Mouse (Mus musculus) MEL (cell line): Measurements from ENCODE around the gene Ccl9. TPM values are rescaled to one million over a fixed set of nuclear protein-coding genes. Genes with fewer than 3 reads are reported as not detected.

Source experiments
- DNase-seq: peaks from one replicate; pipeline ENCODE4 v3.0.0; 2011; ENCODE audit warnings: low read depth, low spot score
- H3K27ac ChIP-seq: 2 replicates; pipeline ENCODE4 v1.5.1; 2012; ENCODE audit warnings: low read depth, mild to moderate bottlenecking, control low read depth, low read length, moderate library complexity; ENCODE audit not compliant: control insufficient read depth
- H3K27me3 ChIP-seq, 2 experiments: fragments of 150-350 bp in 1 of 2; sonication (generic) in 1 of 2; 2 replicates each; pipeline ENCODE4 v1.6.1; 2012; ENCODE audit warnings: low read length in 2 of 2, mild to moderate bottlenecking in 2 of 2, improper control_type of control experiment in 1 of 2, moderate library complexity in 1 of 2; ENCODE audit not compliant: insufficient read depth in 2 of 2, control insufficient read depth in 1 of 2
- H3K36me3 ChIP-seq, 2 experiments: 2 replicates each; pipeline ENCODE4 v1.6.1; 2012 to 2014; ENCODE audit warnings: low read length in 2 of 2, improper control_type of control experiment in 1 of 2, inconsistent platforms in 1 of 2, mild to moderate bottlenecking in 1 of 2; ENCODE audit not compliant: insufficient read depth in 2 of 2, control insufficient read depth in 1 of 2
- H3K4me1 ChIP-seq, 2 experiments: fragments of 150-350 bp in 1 of 2; sonication (generic) in 1 of 2; 2 replicates each; pipeline ENCODE4 v1.6.1; 2012; ENCODE audit warnings: low read length in 2 of 2, improper control_type of control experiment in 1 of 2, mild to moderate bottlenecking in 1 of 2; ENCODE audit not compliant: insufficient read depth in 2 of 2, control insufficient read depth in 1 of 2
- H3K4me3 ChIP-seq, 2 experiments: fragments of 150-350 bp in 1 of 2; sonication (generic) in 1 of 2; 2 replicates each; pipeline ENCODE4 v1.5.1; 2012; ENCODE audit warnings: low read depth in 2 of 2, low read length in 2 of 2, mild to moderate bottlenecking in 2 of 2, moderate library complexity in 2 of 2, control low read depth in 1 of 2, improper control_type of control experiment in 1 of 2; ENCODE audit not compliant: control insufficient read depth in 1 of 2, insufficient read depth in 1 of 2
- H3K79me2 ChIP-seq: 2 replicates; pipeline ENCODE4 v1.6.1; 2012; ENCODE audit warnings: mild to moderate bottlenecking, low read length, moderate library complexity; ENCODE audit not compliant: control insufficient read depth, poor library complexity, insufficient read depth
- H3K9ac ChIP-seq: 2 replicates; pipeline ENCODE4 v1.6.1; 2012; ENCODE audit warnings: low read depth, mild to moderate bottlenecking, control low read depth, low read length, moderate library complexity; ENCODE audit not compliant: control insufficient read depth, poor library complexity, severe bottlenecking
- H3K9me3 ChIP-seq: fragments of 150-350 bp; sonication (generic); replicated peaks from 2 replicates; pipeline ENCODE4 v1.6.1; 2012; ENCODE audit warnings: mild to moderate bottlenecking, low read length, improper control_type of control experiment, moderate library complexity; ENCODE audit not compliant: insufficient read depth
- BHLHE40 ChIP-seq: IDR thresholded peaks from 2 replicates; pipeline ENCODE4 v1.6.1; 2012; ENCODE audit warnings: low read depth, mild to moderate bottlenecking, inconsistent platforms, low read length, improper control_type of control experiment, borderline replicate concordance
- CHD1 ChIP-seq: IDR thresholded peaks from 2 replicates; pipeline ENCODE4 v1.6.1; 2012; ENCODE audit warnings: low read depth, mild to moderate bottlenecking, inconsistent platforms, low read length, improper control_type of control experiment
- CHD2 ChIP-seq: IDR thresholded peaks from 2 replicates; pipeline ENCODE4 v1.6.1; 2011; ENCODE audit warnings: low read length, improper control_type of control experiment
- CTCF ChIP-seq, 3 experiments: IDR thresholded peaks in 2 of 3; conservative IDR thresholded peaks in 1 of 3; 2 replicates each; pipeline ENCODE4 v1.5.1; 2011 to 2012; ENCODE audit warnings: low read length in 3 of 3, low read depth in 2 of 3, mild to moderate bottlenecking in 2 of 3, improper control_type of control experiment in 1 of 3, inconsistent platforms in 1 of 3, mixed read lengths in 1 of 3, moderate library complexity in 1 of 3; ENCODE audit not compliant: control insufficient read depth in 1 of 3, insufficient read depth in 1 of 3, poor library complexity in 1 of 3, severe bottlenecking in 1 of 3
- E2F4 ChIP-seq: IDR thresholded peaks from 2 replicates; pipeline ENCODE4 v1.6.1; 2011; ENCODE audit warnings: low read depth, low read length, improper control_type of control experiment, borderline replicate concordance
- ELF1 ChIP-seq: IDR thresholded peaks from 2 replicates; pipeline ENCODE4 v1.6.1; 2014; ENCODE audit warnings: low read depth, mild to moderate bottlenecking, inconsistent platforms, low read length, improper control_type of control experiment, moderate library complexity
- EP300 ChIP-seq, 2 experiments: IDR thresholded peaks; 2 replicates each; pipeline ENCODE4 v1.6.1; 2011; ENCODE audit warnings: improper control_type of control experiment in 2 of 2, low read length in 2 of 2, low read depth in 1 of 2, mild to moderate bottlenecking in 1 of 2
- ETS1 ChIP-seq: IDR thresholded peaks from 2 replicates; pipeline ENCODE4 v1.6.1; 2012; ENCODE audit warnings: low read depth, mild to moderate bottlenecking, inconsistent platforms, low read length, improper control_type of control experiment, moderate library complexity
- GABPA ChIP-seq: IDR thresholded peaks from 2 replicates; pipeline ENCODE4 v1.6.1; 2012; ENCODE audit warnings: low read depth, mild to moderate bottlenecking, inconsistent platforms, low read length, improper control_type of control experiment, moderate library complexity
- GATA1 ChIP-seq: IDR thresholded peaks from 2 replicates; pipeline ENCODE4 v1.6.1; 2011; ENCODE audit warnings: low read depth, low read length, improper control_type of control experiment
- HCFC1 ChIP-seq: IDR thresholded peaks from 2 replicates; pipeline ENCODE4 v1.6.1; 2012; ENCODE audit warnings: low read depth, mild to moderate bottlenecking, inconsistent platforms, low read length, improper control_type of control experiment, moderate library complexity
- JUND ChIP-seq: IDR thresholded peaks from 2 replicates; pipeline ENCODE4 v1.6.1; 2011; ENCODE audit warnings: low read depth, mild to moderate bottlenecking, improper control_type of control experiment, low read length
- MAFK ChIP-seq: IDR thresholded peaks from 2 replicates; pipeline ENCODE4 v1.6.1; 2011; ENCODE audit warnings: low read depth, mild to moderate bottlenecking, low read length, improper control_type of control experiment, borderline replicate concordance
- MAX ChIP-seq: IDR thresholded peaks from 2 replicates; pipeline ENCODE4 v1.6.1; 2011; ENCODE audit warnings: low read length, improper control_type of control experiment
- MAZ ChIP-seq: IDR thresholded peaks from 2 replicates; pipeline ENCODE4 v1.6.1; 2012; ENCODE audit warnings: low read depth, mild to moderate bottlenecking, inconsistent platforms, low read length, improper control_type of control experiment
- MEF2A ChIP-seq: IDR thresholded peaks from 2 replicates; pipeline ENCODE4 v1.6.1; 2014; ENCODE audit warnings: low read depth, mild to moderate bottlenecking, inconsistent platforms, low read length, improper control_type of control experiment; ENCODE audit not compliant: poor library complexity, insufficient replicate concordance, severe bottlenecking; ENCODE audit errors: extremely low read depth
- MXI1 ChIP-seq: IDR thresholded peaks from 2 replicates; pipeline ENCODE4 v1.6.1; 2011; ENCODE audit warnings: mild to moderate bottlenecking, low read depth, low read length, improper control_type of control experiment
- MYB ChIP-seq: IDR thresholded peaks from 2 replicates; pipeline ENCODE4 v1.6.1; 2011; ENCODE audit warnings: mild to moderate bottlenecking, low read depth, low read length, improper control_type of control experiment
- MYC ChIP-seq: IDR thresholded peaks from 2 replicates; pipeline ENCODE4 v1.6.1; 2011; ENCODE audit warnings: low read depth, mild to moderate bottlenecking, low read length, improper control_type of control experiment, moderate library complexity
- NELFE ChIP-seq: IDR thresholded peaks from 2 replicates; pipeline ENCODE4 v1.6.1; 2011; ENCODE audit warnings: low read depth, low read length, improper control_type of control experiment
- POLR2A ChIP-seq, 2 experiments: IDR thresholded peaks; 2 replicates each; pipeline ENCODE4 v1.6.1; 2011 to 2012; ENCODE audit warnings: low read length in 2 of 2, mild to moderate bottlenecking in 2 of 2, control low read depth in 1 of 2, improper control_type of control experiment in 1 of 2, low read depth in 1 of 2, moderate library complexity in 1 of 2; ENCODE audit not compliant: control insufficient read depth in 1 of 2, insufficient read depth in 1 of 2, poor library complexity in 1 of 2
- POLR2AphosphoS2 ChIP-seq: IDR thresholded peaks from 2 replicates; pipeline ENCODE4 v1.6.1; 2011; ENCODE audit warnings: low read length, improper control_type of control experiment
- POLR2AphosphoS5 ChIP-seq: IDR thresholded peaks from 2 replicates; pipeline ENCODE4 v1.6.1; 2012; ENCODE audit warnings: low read depth, borderline replicate concordance, mild to moderate bottlenecking, inconsistent platforms, low read length, moderate library complexity, mixed read lengths
- RAD21 ChIP-seq: IDR thresholded peaks from 2 replicates; pipeline ENCODE4 v1.6.1; 2011; ENCODE audit warnings: mild to moderate bottlenecking, low read depth, low read length, improper control_type of control experiment
- RCOR1 ChIP-seq: IDR thresholded peaks from 2 replicates; pipeline ENCODE4 v1.6.1; 2012; ENCODE audit warnings: low read depth, mild to moderate bottlenecking, inconsistent platforms, low read length, improper control_type of control experiment
- SIN3A ChIP-seq: IDR thresholded peaks from 2 replicates; pipeline ENCODE4 v1.6.1; 2012; ENCODE audit warnings: low read length, improper control_type of control experiment, inconsistent platforms
- SMC3 ChIP-seq: IDR thresholded peaks from 2 replicates; pipeline ENCODE4 v1.6.1; 2011; ENCODE audit warnings: low read depth, low read length, improper control_type of control experiment
- TAL1 ChIP-seq: IDR thresholded peaks from 2 replicates; pipeline ENCODE4 v1.6.1; 2012; ENCODE audit warnings: mild to moderate bottlenecking, inconsistent platforms, low read length, moderate library complexity, mixed read lengths
- TBP ChIP-seq: IDR thresholded peaks from 2 replicates; pipeline ENCODE4 v1.8.0; 2011; ENCODE audit warnings: low read depth, low read length, improper control_type of control experiment
- TCF12 ChIP-seq: IDR thresholded peaks from 2 replicates; pipeline ENCODE4 v1.6.1; 2014; ENCODE audit warnings: low read depth, mild to moderate bottlenecking, inconsistent platforms, low read length, improper control_type of control experiment, moderate library complexity
- UBTF ChIP-seq: IDR thresholded peaks from 2 replicates; pipeline ENCODE4 v1.6.1; 2012; ENCODE audit warnings: low read depth, mild to moderate bottlenecking, inconsistent platforms, low read length, improper control_type of control experiment, moderate library complexity, borderline replicate concordance; ENCODE audit not compliant: insufficient read depth
- USF1 ChIP-seq: IDR thresholded peaks from 2 replicates; pipeline ENCODE4 v1.6.1; 2014; ENCODE audit warnings: low read depth, mild to moderate bottlenecking, inconsistent platforms, low read length, improper control_type of control experiment, moderate library complexity
- USF2 ChIP-seq, 2 experiments: IDR thresholded peaks; 2 replicates each; pipeline ENCODE4 v1.6.1; 2011 to 2012; ENCODE audit warnings: improper control_type of control experiment in 2 of 2, low read length in 2 of 2, borderline replicate concordance in 1 of 2, inconsistent platforms in 1 of 2, low read depth in 1 of 2, mild to moderate bottlenecking in 1 of 2; ENCODE audit not compliant: insufficient read depth in 1 of 2
- ZC3H11A ChIP-seq: IDR thresholded peaks from 2 replicates; pipeline ENCODE4 v1.6.1; 2012; ENCODE audit warnings: low read depth, mild to moderate bottlenecking, inconsistent platforms, low read length, improper control_type of control experiment
- ZKSCAN1 ChIP-seq: IDR thresholded peaks from 2 replicates; pipeline ENCODE4 v1.6.1; 2012; ENCODE audit warnings: low read depth, mild to moderate bottlenecking, inconsistent platforms, low read length, improper control_type of control experiment, moderate library complexity
- ZMIZ1 ChIP-seq: IDR thresholded peaks from 2 replicates; pipeline ENCODE4 v1.6.1; 2012; ENCODE audit warnings: low read depth, mild to moderate bottlenecking, inconsistent platforms, low read length, improper control_type of control experiment, moderate library complexity
- ZNF384 ChIP-seq: IDR thresholded peaks from 2 replicates; pipeline ENCODE4 v1.6.1; 2012; ENCODE audit warnings: low read depth, mild to moderate bottlenecking, inconsistent platforms, low read length, improper control_type of control experiment
- polyA plus RNA-seq, 2 experiments: library from polyadenylated mRNA; stranded (reverse) in 1 of 2; unstranded in 1 of 2; fragments of >175 nt in 1 of 2; fragments of >200 nt in 1 of 2; gene quantifications; 2 replicates each; pipeline versions ENCODE4 v1.2.1 to v1.2.4; 2012; ENCODE audit warnings: low replicate concordance in 2 of 2, low read depth in 1 of 2; ENCODE audit not compliant: insufficient read length in 2 of 2, insufficient read depth in 1 of 2, missing spikeins in 1 of 2
- total RNA-seq: library from RNA; depleted of rRNA; stranded (reverse); fragments of 300-350 nt; gene quantifications from 2 replicates; pipeline ENCODE4 v1.2.3, GENCODE M21; 2012

Gene Ccl9
- total and polyA plus RNA-seq, 3 experiments = 0.62 to 1.7 TPM; not detected in 1

DNA sequence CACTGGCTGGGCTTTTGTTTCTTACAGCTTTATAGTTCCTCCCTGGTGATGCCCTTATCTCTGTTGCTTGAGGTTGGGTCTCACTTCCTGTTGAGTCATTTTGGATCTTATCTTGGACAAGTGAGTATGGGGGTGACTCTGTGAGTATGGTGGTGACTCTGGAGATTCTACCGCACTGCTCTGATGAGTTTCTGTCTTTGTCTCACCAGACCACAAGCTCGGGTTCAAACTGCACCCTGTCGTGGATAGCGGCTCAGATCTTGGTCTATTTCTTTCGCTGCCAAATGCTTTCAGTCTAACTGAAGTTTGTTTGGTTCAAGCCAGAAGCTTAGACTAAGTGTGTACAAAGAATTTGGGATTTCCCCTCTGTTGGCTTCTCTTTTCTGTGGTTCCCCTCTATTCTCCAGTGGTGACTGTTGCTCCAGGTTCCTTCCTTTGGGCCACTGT is 28.2 kb downstream of the Ccl9 start:
- Histone ChIP-seq H3K9ac (peak overlapping the region; percentile 50), H3K36me3 (peaks cover 0 to 14% of the 10 kb centered on the region in 2 experiments; a peak in 2 of 4 replicates), H3K4me3 (peak overlapping the region; percentile 27 to 46), H3K79me2 (no peaks in the 10 kb centered on the region), H3K4me1 (peaks cover 8 to 18% of the 10 kb centered on the region in 2 experiments), H3K27me3 (no peaks in the 10 kb centered on the region), H3K9me3 (no peaks in the 10 kb centered on the region), H3K27ac (peak overlapping the region; percentile 88)
- DNase-seq = peak; percentile 82
- TF ChIP-seq MAFK (peak; percentile 11; the same call in 1 of the 2 replicates), MAZ (peak; percentile 80; the same call in 1 of the 2 replicates), ZC3H11A (no peak), SIN3A (peak; percentile 62; the same call in 1 of the 2 replicates), POLR2A (IDR thresholded peaks at IDR 0.05; ENCODE audit: control insufficient read depth in 1 of 2, insufficient read depth in 1 of 2, low read depth in 1 of 2, low read length in 2 of 2, poor library complexity in 1 of 2) (no peak), GABPA (no peak), MEF2A (no peak), USF1 (no peak), TAL1 (no peak; the same call in 1 of the 2 replicates), ELF1 (0 out of 2 replicates have a peak, but pooled peaks have one; percentile 15), RCOR1 (peak; percentile 82), HCFC1 (0 out of 2 replicates have a peak, but pooled peaks have one; percentile 50), SMC3 (no peak), ETS1 (peak; percentile 90), TBP (peak; percentile 96), E2F4 (no peak), EP300 (IDR thresholded peaks at IDR 0.05; ENCODE audit: low read depth in 1 of 2, low read length in 2 of 2) (peak; percentile 91 to 97), BHLHE40 (no peak), RAD21 (no peak), ZKSCAN1 (no peak), POLR2AphosphoS5 (no peak), CTCF (IDR thresholded peaks at IDR 0.05 in 2 of 3, conservative IDR thresholded peaks at IDR 0.05 in 1 of 3; ENCODE audit: control insufficient read depth in 1 of 3, insufficient read depth in 1 of 3, low read depth in 2 of 3, low read length in 3 of 3, poor library complexity in 1 of 3, severe bottlenecking in 1 of 3) (no peak), UBTF (peak; percentile 88; the same call in 1 of the 2 replicates), TCF12 (peak; percentile 80), JUND (peak; percentile 93), USF2 (IDR thresholded peaks at IDR 0.05; ENCODE audit: borderline replicate concordance in 1 of 2, insufficient read depth in 1 of 2, low read depth in 1 of 2, low read length in 2 of 2) (no peak), POLR2AphosphoS2 (no peak), MYB (no peak), CHD2 (no peak; the same call in 1 of the 2 replicates), ZNF384 (0 out of 2 replicates have a peak, but pooled peaks have one; percentile 8), NELFE (no peak), GATA1 (peak; percentile 99), MAX (no peak), MYC (no peak), ZMIZ1 (no peak), CHD1 (no peak), MXI1 (no peak)
